Mouse (Mus musculus): ENCODE results near the gene Kat6b.

GRCm38 (mm10) chr14:21607686-21608085 lies 126.5 kb downstream of the Kat6b start:
- TF ChIP-seq CTCF (IDR thresholded peaks at IDR 0.05; ENCODE audit: insufficient read depth, low read depth, low read length) = no peak
- TF ChIP-seq POLR2A (IDR thresholded peaks at IDR 0.05; ENCODE audit: insufficient read depth, low read depth, low read length) = no peak
